Mouse (Mus musculus): ENCODE measurements at regions not wholly inside any gene's neighbourhood (a gene's known extent, or its start where the extent isn't known, plus 50 kb on each side); places are given as distances from the start of the nearest gene placed in this dataset.

DNA sequence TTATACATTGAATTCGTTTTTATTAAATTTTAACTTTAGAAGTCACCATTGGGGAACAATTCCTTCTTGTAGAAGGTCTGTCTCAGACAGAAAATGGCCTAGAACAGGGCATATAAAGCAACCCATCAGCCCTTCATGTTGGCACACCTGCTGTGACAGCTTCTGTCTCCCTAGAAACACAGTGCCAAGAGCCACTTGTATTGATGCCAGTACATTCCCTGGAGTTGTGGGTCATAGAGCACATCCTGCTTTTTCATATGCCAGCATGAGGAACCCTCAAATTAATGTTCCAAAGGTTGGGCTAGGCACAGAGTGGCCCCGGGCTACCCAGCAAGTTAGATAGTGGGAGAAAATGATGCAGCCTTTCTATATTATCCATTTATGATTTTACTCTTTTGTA, 496.0 kb upstream of the Slc10a2 start:
- H3K27ac ChIP-seq (ENCODE audit: low read depth, low read length) = no peak overlapping the region
- no peaks in the 10 kb centered on the region for H3K9me3 ChIP-seq (ENCODE audit: control insufficient read depth, low read length)
- 58% methylated on average over 2 of the region's 2 CpGs for WGBS
- no peak overlapping the region for H3K4me2 ChIP-seq (ENCODE audit: low read length)
- peak; percentile 75 for ATAC-seq
- no peak overlapping the region for H3K4me3 ChIP-seq (ENCODE audit: low read length)
- no peaks in the 10 kb centered on the region for H3K36me3 ChIP-seq (ENCODE audit: control insufficient read depth, insufficient read depth, low read length)
- H3K9ac ChIP-seq (ENCODE audit: low read depth, low read length) = no peak overlapping the region
- no peaks in the 10 kb centered on the region for H3K27me3 ChIP-seq (replicated peaks; ENCODE audit: control insufficient read depth, insufficient read depth, low read length)
- H3K4me1 ChIP-seq (ENCODE audit: control insufficient read depth, insufficient read depth, low read depth, low read length) = no peaks in the 10 kb centered on the region

DNA sequence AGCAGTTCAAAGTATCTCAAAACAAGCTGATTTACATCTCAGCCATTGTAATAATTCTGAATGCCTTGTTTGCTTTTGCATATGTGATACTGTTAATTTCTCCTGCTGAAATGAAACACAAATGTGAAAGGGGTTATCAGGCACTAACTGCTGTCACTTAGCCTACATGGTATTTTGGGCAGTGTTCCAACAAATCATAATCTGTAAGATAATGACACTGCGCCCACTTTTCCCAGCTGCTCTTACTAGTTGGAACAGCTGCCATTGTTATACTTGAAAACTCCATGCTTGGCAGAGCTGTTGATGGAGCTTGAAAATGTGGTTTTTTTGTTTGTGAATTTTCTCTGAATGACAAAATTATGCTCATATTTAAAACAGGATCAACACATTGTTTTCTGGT, 486.4 kb upstream of the Slc10a2 start:
- no peak for ATAC-seq
- no peak overlapping the region for H3K4me2 ChIP-seq (ENCODE audit: low read length)
- no peaks in the 10 kb centered on the region; the same call in 1 of the 2 replicates for H3K9me3 ChIP-seq (ENCODE audit: control insufficient read depth, low read length)
- WGBS = 63% methylated on average over 1 of the region's 1 CpGs
- no peak overlapping the region for H3K27ac ChIP-seq (ENCODE audit: low read depth, low read length)
- H3K27me3 ChIP-seq (replicated peaks; ENCODE audit: control insufficient read depth, insufficient read depth, low read length) = no peaks in the 10 kb centered on the region
- no peaks in the 10 kb centered on the region for H3K4me1 ChIP-seq (ENCODE audit: control insufficient read depth, insufficient read depth, low read depth, low read length)
- H3K9ac ChIP-seq (ENCODE audit: low read depth, low read length) = no peak overlapping the region
- no peak overlapping the region for H3K4me3 ChIP-seq (ENCODE audit: low read length)
- no peaks in the 10 kb centered on the region for H3K36me3 ChIP-seq (ENCODE audit: control insufficient read depth, insufficient read depth, low read length)

All from hindbrain, embryonic 16.5 days (tissue).